Mouse (Mus musculus): ENCODE measurements around the gene Anxa3.

Anxa3 gene

DNA sequence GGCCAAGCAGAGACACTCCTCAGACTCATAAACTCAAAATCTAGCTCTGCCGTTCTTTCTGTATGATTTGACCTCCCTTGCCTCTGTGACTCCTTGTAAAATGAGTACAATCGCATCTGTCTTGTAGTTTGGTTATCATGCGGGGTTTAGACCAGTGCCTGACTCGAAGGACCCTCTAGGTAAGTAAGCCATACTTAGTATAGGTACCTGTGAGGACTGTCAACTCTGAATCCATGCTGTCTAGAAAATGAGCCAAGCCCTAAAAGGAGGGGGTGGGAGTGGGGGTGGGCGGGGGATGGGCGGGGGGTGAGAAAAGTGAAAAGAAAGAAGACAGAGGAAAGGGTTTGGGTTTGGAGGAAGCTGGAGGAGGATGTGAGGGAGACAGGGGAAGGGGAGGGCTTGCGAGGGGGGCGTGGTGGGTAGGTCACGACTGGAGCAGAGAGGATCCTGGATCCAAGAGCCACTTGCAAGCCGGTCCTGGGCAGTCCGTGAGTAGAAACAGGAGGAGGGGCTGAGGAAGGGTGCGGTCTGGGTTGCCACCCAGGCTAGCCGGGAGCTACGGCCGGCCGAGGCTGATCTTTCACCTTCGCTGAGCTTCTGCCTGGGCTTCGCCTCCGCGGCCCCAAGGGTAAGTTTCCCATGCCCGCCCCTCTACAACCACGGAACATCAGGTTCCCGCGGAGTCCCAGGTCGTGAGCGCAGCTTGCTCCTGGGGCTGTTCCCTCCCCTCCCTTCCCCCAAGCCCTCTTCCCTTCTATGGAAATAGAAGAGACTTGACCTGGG is at the start of gene Anxa3:
Gene Anxa3 (plus strand): TSS at position 404 of the 783 bp plus-strand sequence.
- peak; percentile 35 to 45 for DNase-seq (ENCODE audit: low spot score in 2 of 2)

GRCm38 (mm10) chr5:96747195-96747984 is 45.7 kb upstream of the Anxa3 start:
- no peak for DNase-seq (ENCODE audit: low spot score in 2 of 2)

DNA sequence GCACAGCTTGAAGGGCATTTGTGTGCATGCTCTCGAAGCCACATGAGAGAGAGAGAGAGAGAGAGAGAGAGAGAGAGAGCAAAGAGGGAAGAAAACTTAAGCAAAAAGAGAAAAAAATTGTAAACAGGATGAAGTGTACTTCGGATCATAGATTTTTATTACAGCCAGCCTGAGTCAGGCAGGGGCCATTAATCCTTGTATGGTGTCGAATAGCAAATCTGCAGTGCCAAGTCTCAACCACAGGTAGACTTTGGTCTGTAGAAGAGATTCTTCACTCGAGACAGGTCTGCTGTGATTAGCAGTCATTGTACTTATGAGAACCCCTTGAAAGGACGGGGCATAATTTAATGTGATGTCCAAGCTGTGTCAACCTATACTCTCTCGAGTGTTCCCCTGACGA is 35.5 kb upstream of the Anxa3 start:
- DNase-seq (ENCODE audit: low spot score in 2 of 2): no peak

- DNase-seq (ENCODE audit: low spot score in 2 of 2): no peak
Observed at GRCm38 (mm10) chr5:96762021-96762420, 31.1 kb upstream of the Anxa3 start.

GRCm38 (mm10) chr5:96768846-96769471 is 24.2 kb upstream of the Anxa3 start:
- peak; percentile 20 to 50 for DNase-seq (ENCODE audit: low spot score in 2 of 2)

DNA sequence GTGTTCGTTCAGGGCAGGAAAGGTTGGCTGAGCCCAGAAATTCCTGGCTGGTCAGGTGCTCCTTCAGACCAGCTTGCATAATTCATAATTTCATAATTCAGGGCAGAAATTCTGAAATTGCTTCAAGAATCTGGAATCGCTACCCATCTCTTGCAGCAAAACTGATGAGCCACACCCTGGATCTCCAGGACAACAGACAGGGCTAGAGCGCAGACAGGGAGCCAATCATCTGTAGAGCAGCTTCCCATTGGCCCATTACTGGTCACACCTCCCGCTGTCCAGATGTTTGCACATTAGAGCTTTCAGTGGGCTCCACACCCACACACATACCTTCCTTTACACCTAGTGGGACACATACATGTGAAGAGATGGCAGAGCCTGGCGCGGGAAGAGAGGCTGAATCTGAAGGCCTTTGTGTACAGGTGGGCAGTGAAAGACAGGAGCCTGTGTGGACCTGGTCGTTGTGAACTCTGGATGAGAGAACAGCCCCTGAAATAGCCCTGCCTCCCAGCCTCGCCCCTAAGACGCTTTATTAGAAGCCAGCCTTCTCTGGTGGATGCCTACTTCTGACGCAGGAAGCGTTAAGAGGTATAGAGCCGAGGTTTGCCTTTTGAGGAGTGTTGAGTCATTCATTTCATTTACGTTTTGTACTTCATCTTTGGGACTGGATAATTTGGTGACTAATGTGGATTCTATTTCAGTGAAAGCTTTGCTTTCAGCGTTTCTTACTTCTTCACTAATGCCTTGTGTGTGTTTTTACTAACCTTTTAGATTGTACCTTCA is 9.4 kb upstream of the Anxa3 start:
- DNase-seq (ENCODE audit: low spot score in 2 of 2): no peak

DNA sequence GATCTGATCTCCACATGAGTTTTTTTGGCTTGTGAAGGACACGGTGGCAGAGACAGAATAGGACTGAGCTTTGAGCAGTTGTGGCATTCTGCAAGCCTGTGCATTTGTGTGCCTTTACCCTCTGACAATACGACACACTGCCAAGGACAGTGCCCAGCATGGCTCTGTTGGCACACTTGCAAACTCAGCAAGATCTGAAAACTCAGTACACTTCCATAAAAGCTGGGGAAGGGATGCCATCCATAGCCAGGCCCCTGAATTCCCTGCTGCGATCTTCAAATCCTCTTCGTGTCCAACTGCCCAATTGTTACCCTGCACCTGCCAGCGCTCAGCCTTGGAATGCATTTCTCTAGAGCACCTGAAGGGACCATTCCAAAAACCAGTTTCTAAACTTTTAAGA is 8.0 kb upstream of the Anxa3 start:
- DNase-seq (ENCODE audit: low spot score in 2 of 2): no peak

DNA sequence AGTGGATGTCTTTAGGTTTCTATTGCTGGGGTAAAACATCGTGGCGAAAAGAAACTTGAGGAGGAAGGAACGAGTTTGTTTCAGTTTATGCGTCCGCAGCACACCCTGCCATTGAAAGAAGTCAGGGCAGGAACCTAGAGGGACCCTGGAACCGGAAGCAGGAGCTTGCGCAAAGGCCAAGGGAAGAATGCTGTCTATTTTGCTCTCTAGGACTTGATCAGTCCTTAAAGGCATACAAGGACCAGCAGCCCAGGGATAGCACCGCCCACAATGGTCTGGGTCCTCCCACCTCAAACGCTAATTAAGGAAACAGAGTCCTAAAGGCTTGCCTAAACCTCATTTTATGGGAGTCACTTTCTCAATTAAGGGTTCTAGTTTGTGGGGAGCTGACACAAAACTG is 717 bp upstream of the Anxa3 start:
- no peak for DNase-seq (ENCODE audit: low spot score in 2 of 2)

- no peak for DNase-seq (ENCODE audit: low spot score in 2 of 2)
Observed at GRCm38 (mm10) chr5:96793953-96794635, 955 bp downstream of the Anxa3 start.

GRCm38 (mm10) chr5:96795752-96796151 is 2.6 kb downstream of the Anxa3 start:
- DNase-seq (ENCODE audit: low spot score in 2 of 2): no peak

DNA sequence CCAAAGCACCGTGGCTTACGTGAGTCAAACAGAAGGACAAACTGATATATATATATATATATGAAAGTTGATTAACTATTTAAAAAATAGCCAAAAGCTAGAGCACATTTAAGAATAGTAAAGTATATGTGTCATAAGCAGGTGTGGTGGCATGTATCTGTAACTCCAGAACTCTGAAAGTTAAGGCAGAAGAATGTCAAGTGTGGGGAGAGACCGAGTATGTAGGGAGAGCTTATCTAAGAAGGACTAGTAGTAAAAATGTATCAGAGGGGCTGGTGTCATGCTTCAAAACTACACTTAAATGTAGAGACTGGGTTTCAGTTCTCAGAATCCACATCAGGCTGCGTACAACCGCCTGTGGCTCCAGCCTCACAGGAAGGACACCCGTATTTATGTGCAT is 4.3 kb downstream of the Anxa3 start:
- DNase-seq (ENCODE audit: low spot score in 2 of 2): no peak

DNA sequence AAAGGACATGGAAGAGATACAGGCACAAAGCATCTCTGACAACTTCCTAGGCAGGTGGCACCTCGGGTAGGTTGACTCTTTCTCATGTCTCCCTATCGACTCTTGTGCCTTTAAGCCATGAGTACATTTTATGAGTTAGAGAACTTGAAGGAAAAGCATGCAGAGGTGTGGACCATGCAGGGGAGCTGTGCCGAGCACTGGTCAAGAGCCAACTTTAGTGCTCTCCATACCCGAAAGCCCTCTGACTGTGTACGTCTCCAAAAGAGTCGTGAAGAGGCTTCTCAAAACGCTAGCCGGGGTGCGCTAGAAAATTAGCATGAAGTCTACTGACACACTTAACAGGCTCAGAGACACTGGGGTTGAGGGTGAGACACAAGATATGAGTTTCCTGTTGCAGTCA is 6.0 kb downstream of the Anxa3 start:
- DNase-seq (ENCODE audit: low spot score in 2 of 2): no peak

- no peak for DNase-seq (ENCODE audit: low spot score in 2 of 2)
Observed at GRCm38 (mm10) chr5:96799969-96800368, 6.8 kb downstream of the Anxa3 start.

- no peak for DNase-seq (ENCODE audit: low spot score in 2 of 2)
Observed at GRCm38 (mm10) chr5:96802185-96802584, 9.0 kb downstream of the Anxa3 start.

DNA sequence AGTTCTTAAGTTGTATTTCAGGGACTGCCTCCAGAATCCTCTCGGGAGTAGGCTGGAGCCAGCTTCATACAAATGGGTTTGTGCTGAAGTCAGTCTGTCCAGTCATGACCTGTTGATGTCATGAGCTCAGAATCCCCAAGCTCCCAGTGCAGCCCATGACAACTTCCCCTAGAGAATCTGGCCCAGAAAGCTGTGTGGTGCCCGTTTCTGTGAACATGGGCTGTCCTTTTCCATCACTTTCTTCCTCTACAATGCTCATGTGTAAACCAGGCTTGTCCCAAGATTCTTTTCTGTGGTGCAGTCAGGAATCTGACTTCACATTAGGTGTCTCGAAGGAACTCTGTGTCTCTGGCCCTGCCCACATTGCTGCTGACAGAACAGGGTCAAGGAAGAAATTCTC is 10.0 kb downstream of the Anxa3 start:
- no peak for DNase-seq (ENCODE audit: low spot score in 2 of 2)

- no peak for DNase-seq (ENCODE audit: low spot score in 2 of 2)
Observed at GRCm38 (mm10) chr5:96804304-96804703, 11.2 kb downstream of the Anxa3 start.

- DNase-seq (ENCODE audit: low spot score in 2 of 2): no peak
Observed at GRCm38 (mm10) chr5:96804813-96805212, 11.7 kb downstream of the Anxa3 start.

DNA sequence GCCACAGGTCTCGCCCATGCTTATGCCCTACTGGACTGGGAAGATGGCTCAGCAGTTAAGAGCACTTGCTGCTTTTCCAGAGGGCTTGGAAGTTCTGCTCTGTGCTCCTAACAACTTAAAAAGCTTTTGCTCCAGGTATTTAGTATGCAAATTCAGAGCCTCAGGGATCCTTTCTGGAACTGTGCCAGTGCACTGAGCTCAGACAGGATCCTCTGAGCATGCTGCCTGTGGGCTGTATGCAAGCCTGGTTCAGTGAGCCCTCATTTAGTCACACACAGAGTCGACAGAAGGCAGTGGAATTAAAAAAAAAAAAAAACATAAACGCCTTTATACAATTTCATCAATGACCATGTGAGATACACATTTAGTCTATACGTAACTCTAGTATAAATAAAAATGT is 17.5 kb downstream of the Anxa3 start:
- DNase-seq (ENCODE audit: low spot score in 2 of 2): no peak

- no peak for DNase-seq (ENCODE audit: low spot score in 2 of 2)
Observed at GRCm38 (mm10) chr5:96824769-96825327, 31.7 kb downstream of the Anxa3 start.

DNA sequence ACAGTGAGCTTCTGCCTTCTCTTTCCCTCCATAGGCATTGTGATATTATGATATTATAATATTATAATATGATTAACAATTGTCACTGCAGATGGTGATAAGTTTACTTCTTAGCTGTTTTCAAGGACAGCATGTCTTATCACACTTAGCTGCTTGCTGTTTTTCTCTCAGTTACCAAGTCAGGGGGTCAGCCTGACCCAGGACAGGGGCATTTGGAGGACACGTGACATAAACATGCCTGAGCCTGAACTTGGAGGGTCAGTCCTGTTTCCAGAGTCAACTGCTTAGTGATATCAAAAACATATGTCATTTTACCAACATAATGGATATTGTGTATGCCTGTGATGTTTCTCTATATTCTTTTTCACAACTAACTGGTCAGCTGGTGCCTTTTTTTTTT is 34.0 kb downstream of the Anxa3 start:
- DNase-seq (ENCODE audit: low spot score in 2 of 2): no peak

DNA sequence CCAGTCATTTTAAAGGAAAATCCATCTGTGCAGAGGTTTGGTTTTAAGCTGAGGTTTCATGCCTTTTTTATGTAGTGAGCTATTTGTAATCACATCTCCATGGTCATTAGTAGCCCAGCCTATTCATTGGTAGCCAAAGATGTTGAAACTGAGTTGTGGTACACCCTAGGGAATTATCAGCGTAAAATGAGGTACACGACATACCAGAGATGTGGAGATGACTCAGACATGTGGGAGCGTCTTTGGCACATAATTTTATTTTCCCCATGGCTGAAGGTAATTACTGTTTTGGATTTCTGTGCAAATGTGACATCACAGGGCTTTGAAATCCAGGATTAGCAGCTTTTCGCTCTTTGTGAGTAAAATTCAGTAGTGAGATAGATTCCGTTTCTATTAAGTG is 41.2 kb downstream of the Anxa3 start:
- DNase-seq (ENCODE audit: low spot score in 2 of 2): peak in 1 of 2 experiments; percentile 1
